Mouse (Mus musculus): ENCODE measurements around the gene Slc39a11. TPM values are rescaled to one million over a fixed set of nuclear protein-coding genes. Genes with fewer than 3 reads are reported as not detected.

Gene Slc39a11
- polyA plus RNA-seq, 1 experiment: 14.7 TPM

DNA sequence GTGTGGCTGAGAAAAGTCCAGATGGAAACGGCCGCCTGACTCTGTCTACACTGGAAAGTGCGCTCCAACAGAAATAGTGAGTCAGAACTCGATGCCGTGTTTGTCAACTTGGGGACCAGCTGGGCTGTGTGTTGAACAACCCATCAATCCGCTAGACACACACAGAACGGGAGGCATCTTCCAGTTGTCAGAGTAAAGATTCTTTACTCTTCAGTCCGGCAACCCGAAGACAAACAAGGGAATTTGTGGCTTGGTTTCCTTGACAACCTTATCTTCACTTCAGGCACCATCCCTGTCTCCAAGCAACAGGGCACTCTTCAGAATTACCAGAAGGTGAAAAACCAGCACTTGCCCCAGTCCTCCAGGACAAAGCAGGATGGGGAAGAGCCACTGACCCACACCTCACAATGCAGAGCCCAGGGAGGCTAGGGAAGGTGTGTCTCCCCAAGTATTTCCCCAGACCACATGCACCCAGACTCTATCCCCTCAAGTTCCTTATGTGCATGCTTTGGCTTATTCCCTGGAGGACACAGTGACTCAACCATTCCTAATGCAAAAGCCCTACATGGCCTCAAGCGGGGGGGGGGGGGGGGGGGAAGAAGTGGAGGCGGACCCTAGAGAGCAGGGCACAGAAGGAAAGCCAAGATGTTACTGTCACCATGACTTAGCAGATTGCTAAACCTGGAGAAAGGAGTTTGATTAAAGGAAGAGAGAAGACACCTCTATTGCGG, 297.6 kb downstream of the Slc39a11 start:
- no peak overlapping the region for H3K4me3 ChIP-seq (replicated peaks; ENCODE audit: control insufficient read depth, low read depth, low read length)
- WGBS: 85% methylated on average over 12 of the region's 12 CpGs
- TF ChIP-seq CTCF (IDR thresholded peaks at IDR 0.05; ENCODE audit: control insufficient read depth, insufficient read depth, low read length): no peak
- TF ChIP-seq POLR2A (IDR thresholded peaks at IDR 0.05; ENCODE audit: borderline replicate concordance, control insufficient read depth, low read depth, low read length): no peak
- no peaks in the 10 kb centered on the region for H3K4me1 ChIP-seq (ENCODE audit: control insufficient read depth, insufficient read depth, low read length)
- H3K27ac ChIP-seq (ENCODE audit: control insufficient read depth, insufficient read depth, low read depth, low read length, poor library complexity): no peak overlapping the region

DNA sequence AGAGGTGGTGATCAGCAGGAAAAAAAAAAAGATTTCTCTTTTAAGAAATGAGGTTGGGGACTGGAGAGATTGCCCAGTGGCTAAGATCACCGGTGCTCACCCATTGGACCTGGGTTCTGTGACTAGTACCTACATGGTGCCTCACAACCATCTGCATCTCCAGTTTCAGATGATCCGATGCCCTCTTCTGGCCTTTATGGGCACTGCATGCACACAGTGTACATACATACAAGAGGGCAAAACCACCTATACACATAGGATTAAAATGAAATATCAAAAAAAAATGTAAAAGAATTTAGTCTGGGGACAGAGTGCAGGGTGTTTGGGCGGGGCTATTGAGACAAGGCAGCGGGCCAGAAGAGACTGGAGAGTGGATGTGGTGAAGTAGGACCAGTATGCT, 299.3 kb downstream of the Slc39a11 start:
- Histone ChIP-seq H3K27ac (ENCODE audit: control insufficient read depth, insufficient read depth, low read depth, low read length, poor library complexity) (no peak overlapping the region), H3K4me1 (ENCODE audit: control insufficient read depth, insufficient read depth, low read length) (no peaks in the 10 kb centered on the region), H3K4me3 (replicated peaks; ENCODE audit: control insufficient read depth, low read depth, low read length) (no peak overlapping the region)
- TF ChIP-seq CTCF (IDR thresholded peaks at IDR 0.05; ENCODE audit: control insufficient read depth, insufficient read depth, low read length): no peak
- TF ChIP-seq POLR2A (IDR thresholded peaks at IDR 0.05; ENCODE audit: borderline replicate concordance, control insufficient read depth, low read depth, low read length): no peak
- WGBS: 86% methylated on average over 4 of the region's 4 CpGs

DNA sequence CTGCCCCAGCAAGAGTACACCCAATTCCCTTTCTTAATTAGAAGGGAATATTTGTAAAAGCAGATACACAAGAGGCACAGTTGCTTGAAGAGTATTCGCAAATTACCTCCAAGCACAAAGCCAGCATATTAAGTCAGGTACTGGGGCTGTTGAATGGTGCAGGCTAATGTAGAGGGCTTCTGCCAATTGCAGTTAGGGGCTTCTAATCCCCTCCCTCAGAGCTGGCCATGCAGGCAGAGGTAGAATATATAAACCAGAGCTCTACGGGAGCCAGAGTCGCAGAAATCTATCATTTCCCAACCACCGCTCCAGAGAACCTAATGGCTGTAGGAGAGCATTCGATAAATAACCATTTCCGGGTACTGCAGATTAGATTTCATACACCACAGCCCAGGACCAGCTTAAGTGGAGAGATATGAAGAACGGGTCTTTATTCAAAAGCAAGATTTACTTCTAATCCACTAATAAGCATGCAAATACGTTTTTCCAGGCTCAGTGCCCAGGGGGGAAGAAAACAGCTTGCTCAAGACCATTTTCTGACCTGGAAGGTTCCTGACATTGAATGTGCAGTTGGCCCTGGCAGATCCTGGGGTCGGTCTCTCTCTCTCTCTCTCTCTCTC, 302.9 kb downstream of the Slc39a11 start:
- Histone ChIP-seq H3K27ac (ENCODE audit: control insufficient read depth, insufficient read depth, low read depth, low read length, poor library complexity) (no peak overlapping the region), H3K4me3 (replicated peaks; ENCODE audit: control insufficient read depth, low read depth, low read length) (no peak overlapping the region), H3K4me1 (ENCODE audit: control insufficient read depth, insufficient read depth, low read length) (no peaks in the 10 kb centered on the region)
- WGBS: 86% methylated on average over 9 of the region's 9 CpGs
- TF ChIP-seq POLR2A (IDR thresholded peaks at IDR 0.05; ENCODE audit: borderline replicate concordance, control insufficient read depth, low read depth, low read length): no peak
- TF ChIP-seq CTCF (IDR thresholded peaks at IDR 0.05; ENCODE audit: control insufficient read depth, insufficient read depth, low read length): no peak

DNA sequence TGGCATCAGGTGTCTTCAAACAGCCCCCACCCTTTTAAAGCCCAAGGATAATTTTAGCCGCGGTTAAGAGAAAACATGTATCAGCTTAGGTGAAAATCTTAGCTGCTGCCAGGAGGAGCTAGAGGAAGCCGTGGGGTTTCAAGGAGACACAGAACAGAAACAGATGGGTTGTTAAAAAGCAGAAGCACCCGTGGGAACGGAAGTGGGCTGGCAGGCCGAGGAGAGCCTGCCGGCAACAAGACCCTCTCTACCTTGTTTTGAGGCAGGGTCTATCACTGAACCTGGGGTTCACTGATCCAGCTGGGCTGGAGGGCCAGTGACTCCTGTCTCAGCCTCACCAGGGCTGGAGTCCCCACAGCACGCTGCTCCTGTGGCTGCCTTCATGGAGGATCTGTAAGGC, 310.1 kb downstream of the Slc39a11 start:
- TF ChIP-seq POLR2A (IDR thresholded peaks at IDR 0.05; ENCODE audit: borderline replicate concordance, control insufficient read depth, low read depth, low read length) (no peak), CTCF (IDR thresholded peaks at IDR 0.05; ENCODE audit: control insufficient read depth, insufficient read depth, low read length) (no peak)
- Histone ChIP-seq H3K4me3 (replicated peaks; ENCODE audit: control insufficient read depth, low read depth, low read length) (no peak overlapping the region), H3K27ac (ENCODE audit: control insufficient read depth, insufficient read depth, low read depth, low read length, poor library complexity) (no peak overlapping the region), H3K4me1 (ENCODE audit: control insufficient read depth, insufficient read depth, low read length) (no peaks in the 10 kb centered on the region; the same call in 1 of the 2 replicates)
- 15% methylated on average over 8 of the region's 8 CpGs for WGBS

DNA sequence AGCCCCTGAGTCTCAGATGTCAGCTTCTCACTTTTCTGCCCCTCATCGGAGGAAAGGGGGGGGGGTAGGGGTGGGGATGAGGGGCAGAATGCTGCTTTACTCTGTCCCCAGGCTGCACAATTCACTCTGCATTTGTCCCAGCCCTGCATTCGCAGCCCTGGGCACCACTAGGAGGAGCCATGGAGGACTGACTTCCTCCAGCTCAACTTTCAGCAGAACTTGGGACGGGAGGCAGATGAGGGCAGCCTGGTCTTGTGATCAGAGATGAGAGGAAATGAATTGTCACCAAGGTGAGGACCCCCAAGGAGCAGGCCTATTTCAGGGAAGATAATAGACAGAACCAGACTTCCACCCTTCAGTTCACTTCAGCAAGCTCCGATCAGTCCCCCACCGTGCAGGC, 311.3 kb downstream of the Slc39a11 start:
- no peak overlapping the region for H3K27ac ChIP-seq (ENCODE audit: control insufficient read depth, insufficient read depth, low read depth, low read length, poor library complexity)
- WGBS: 68% methylated on average over 5 of the region's 5 CpGs
- TF ChIP-seq CTCF (IDR thresholded peaks at IDR 0.05; ENCODE audit: control insufficient read depth, insufficient read depth, low read length) (no peak), POLR2A (IDR thresholded peaks at IDR 0.05; ENCODE audit: borderline replicate concordance, control insufficient read depth, low read depth, low read length) (no peak)

DNA sequence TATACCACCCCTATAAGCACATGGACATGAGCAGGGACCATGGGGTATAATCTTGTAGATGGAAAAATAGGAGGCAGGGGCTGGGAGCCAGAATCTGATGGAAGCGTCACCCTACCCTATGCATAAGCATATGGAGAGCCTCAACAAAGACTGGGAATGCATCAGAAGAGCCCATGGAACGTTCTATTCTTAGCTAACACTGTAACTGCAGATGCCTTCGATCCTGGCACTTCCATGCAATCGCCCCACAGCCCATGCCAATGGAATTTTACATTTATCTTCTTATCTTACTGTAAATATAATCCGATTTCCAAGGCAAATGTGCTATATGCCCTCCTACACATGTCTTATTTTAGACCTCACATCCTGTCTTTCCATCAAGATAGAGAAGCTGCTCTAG, 314.2 kb downstream of the Slc39a11 start:
- WGBS: 90% methylated on average over 5 of the region's 5 CpGs
- TF ChIP-seq POLR2A (IDR thresholded peaks at IDR 0.05; ENCODE audit: borderline replicate concordance, control insufficient read depth, low read depth, low read length): no peak
- TF ChIP-seq CTCF (IDR thresholded peaks at IDR 0.05; ENCODE audit: control insufficient read depth, insufficient read depth, low read length): no peak
- Histone ChIP-seq H3K4me1 (ENCODE audit: control insufficient read depth, insufficient read depth, low read length) (no peaks in the 10 kb centered on the region; the same call in 1 of the 2 replicates), H3K4me3 (replicated peaks; ENCODE audit: control insufficient read depth, low read depth, low read length) (no peak overlapping the region), H3K27ac (ENCODE audit: control insufficient read depth, insufficient read depth, low read depth, low read length, poor library complexity) (no peak overlapping the region)

More for the DNA sequence above, 311.3 kb downstream of the Slc39a11 start:
- Histone ChIP-seq H3K4me1 (ENCODE audit: control insufficient read depth, insufficient read depth, low read length) (no peaks in the 10 kb centered on the region; the same call in 1 of the 2 replicates), H3K4me3 (replicated peaks; ENCODE audit: control insufficient read depth, low read depth, low read length) (no peak overlapping the region)

DNA sequence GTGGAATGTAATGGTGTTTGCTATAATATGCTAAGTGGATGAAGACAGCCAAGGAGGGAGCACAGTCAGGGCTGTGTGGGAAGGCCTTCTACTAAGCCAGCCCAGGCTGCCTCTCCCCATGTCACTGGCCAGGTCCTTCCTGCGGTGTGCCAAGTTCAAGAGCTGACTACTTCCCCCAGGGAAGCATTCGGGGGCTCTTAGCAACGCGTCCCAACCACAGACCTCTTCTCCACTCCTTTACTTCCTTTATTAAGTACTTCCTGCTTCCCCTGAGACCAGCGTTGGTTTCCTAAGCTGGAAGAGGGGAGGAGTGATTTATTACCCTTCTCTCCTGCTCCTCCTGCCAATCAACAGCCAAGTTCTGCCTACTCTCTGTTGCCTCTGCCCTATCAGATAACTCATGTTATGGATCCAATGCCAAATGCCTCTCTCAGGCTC, 315.4 kb downstream of the Slc39a11 start:
- Histone ChIP-seq H3K4me1 (ENCODE audit: control insufficient read depth, insufficient read depth, low read length) (no peaks in the 10 kb centered on the region; the same call in 1 of the 2 replicates), H3K27ac (ENCODE audit: control insufficient read depth, insufficient read depth, low read depth, low read length, poor library complexity) (no peak overlapping the region), H3K4me3 (replicated peaks; ENCODE audit: control insufficient read depth, low read depth, low read length) (no peak overlapping the region)
- 5% methylated on average over 5 of the region's 5 CpGs for WGBS
- no peak for TF ChIP-seq CTCF (IDR thresholded peaks at IDR 0.05; ENCODE audit: control insufficient read depth, insufficient read depth, low read length)
- no peak for TF ChIP-seq POLR2A (IDR thresholded peaks at IDR 0.05; ENCODE audit: borderline replicate concordance, control insufficient read depth, low read depth, low read length)

DNA sequence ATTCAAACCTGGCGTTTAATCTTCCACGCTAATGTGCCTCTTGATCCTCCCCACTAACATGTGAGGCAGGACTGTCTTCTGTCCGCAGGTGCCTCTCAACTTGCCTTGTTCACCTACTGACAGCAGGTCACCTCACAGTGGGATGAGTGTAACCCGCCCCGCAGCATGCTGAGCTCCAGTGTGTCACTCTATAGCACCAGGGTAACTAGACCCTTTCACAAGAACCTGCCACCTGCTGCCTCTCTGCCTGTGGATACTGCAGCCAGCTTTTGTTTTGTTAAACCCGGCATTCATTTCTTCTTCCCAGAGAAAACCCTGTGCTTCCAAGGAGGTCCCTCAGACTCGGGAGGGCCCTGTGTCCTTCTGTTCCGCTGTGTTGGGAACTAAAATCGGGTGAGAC, 316.3 kb downstream of the Slc39a11 start:
- Histone ChIP-seq H3K4me1 (ENCODE audit: control insufficient read depth, insufficient read depth, low read length) (no peaks in the 10 kb centered on the region), H3K4me3 (replicated peaks; ENCODE audit: control insufficient read depth, low read depth, low read length) (no peak overlapping the region), H3K27ac (ENCODE audit: control insufficient read depth, insufficient read depth, low read depth, low read length, poor library complexity) (no peak overlapping the region)
- TF ChIP-seq POLR2A (IDR thresholded peaks at IDR 0.05; ENCODE audit: borderline replicate concordance, control insufficient read depth, low read depth, low read length) (no peak), CTCF (IDR thresholded peaks at IDR 0.05; ENCODE audit: control insufficient read depth, insufficient read depth, low read length) (no peak)
- 90% methylated on average over 9 of the region's 9 CpGs for WGBS
